Mouse (Mus musculus) MEL (cell line): ENCODE measurements around the gene Vps13d.

Experiments
- CTCF ChIP-seq, 3 experiments: IDR thresholded peaks in 2 of 3; conservative IDR thresholded peaks in 1 of 3; 2 replicates each; pipeline ENCODE4 v1.5.1; 2011 to 2012; ENCODE audit warnings: low read length in 3 of 3, low read depth in 2 of 3, mild to moderate bottlenecking in 2 of 3, improper control_type of control experiment in 1 of 3, inconsistent platforms in 1 of 3, mixed read lengths in 1 of 3, moderate library complexity in 1 of 3; ENCODE audit not compliant: control insufficient read depth in 1 of 3, insufficient read depth in 1 of 3, poor library complexity in 1 of 3, severe bottlenecking in 1 of 3
- E2F4 ChIP-seq: IDR thresholded peaks from 2 replicates; pipeline ENCODE4 v1.6.1; 2011; ENCODE audit warnings: low read depth, low read length, improper control_type of control experiment, borderline replicate concordance
- GATA1 ChIP-seq: IDR thresholded peaks from 2 replicates; pipeline ENCODE4 v1.6.1; 2011; ENCODE audit warnings: low read depth, low read length, improper control_type of control experiment
- KAT2A ChIP-seq: conservative IDR thresholded peaks from 2 replicates; pipeline ENCODE4 v1.6.1; 2012; ENCODE audit warnings: low read depth, low read length, improper control_type of control experiment, inconsistent platforms
- MYB ChIP-seq: IDR thresholded peaks from 2 replicates; pipeline ENCODE4 v1.6.1; 2011; ENCODE audit warnings: mild to moderate bottlenecking, low read depth, low read length, improper control_type of control experiment
- POLR2A ChIP-seq, 2 experiments: IDR thresholded peaks; 2 replicates each; pipeline ENCODE4 v1.6.1; 2011 to 2012; ENCODE audit warnings: low read length in 2 of 2, mild to moderate bottlenecking in 2 of 2, control low read depth in 1 of 2, improper control_type of control experiment in 1 of 2, low read depth in 1 of 2, moderate library complexity in 1 of 2; ENCODE audit not compliant: control insufficient read depth in 1 of 2, insufficient read depth in 1 of 2, poor library complexity in 1 of 2
- UBTF ChIP-seq: IDR thresholded peaks from 2 replicates; pipeline ENCODE4 v1.6.1; 2012; ENCODE audit warnings: low read depth, mild to moderate bottlenecking, inconsistent platforms, low read length, improper control_type of control experiment, moderate library complexity, borderline replicate concordance; ENCODE audit not compliant: insufficient read depth
- ZC3H11A ChIP-seq: IDR thresholded peaks from 2 replicates; pipeline ENCODE4 v1.6.1; 2012; ENCODE audit warnings: low read depth, mild to moderate bottlenecking, inconsistent platforms, low read length, improper control_type of control experiment

- TF ChIP-seq CTCF (IDR thresholded peaks at IDR 0.05 in 2 of 3, conservative IDR thresholded peaks at IDR 0.05 in 1 of 3; ENCODE audit: control insufficient read depth in 1 of 3, insufficient read depth in 1 of 3, low read depth in 2 of 3, low read length in 3 of 3, poor library complexity in 1 of 3, severe bottlenecking in 1 of 3): no peak
- TF ChIP-seq GATA1: no peak
- no peak for TF ChIP-seq POLR2A (IDR thresholded peaks at IDR 0.05; ENCODE audit: control insufficient read depth in 1 of 2, insufficient read depth in 1 of 2, low read depth in 1 of 2, low read length in 2 of 2, poor library complexity in 1 of 2)
- no peak for TF ChIP-seq UBTF
- no peak for TF ChIP-seq KAT2A
- TF ChIP-seq ZC3H11A: no peak
- TF ChIP-seq E2F4: no peak
- TF ChIP-seq MYB: no peak
Observed at GRCm38 (mm10) chr4:145056346-145056745, 138.5 kb downstream of the Vps13d start.
